Mouse (Mus musculus) thymus, adult 2 months (tissue): ENCODE results near the gene Aldh1b1. TPM values are rescaled to one million over a fixed set of nuclear protein-coding genes. Genes with fewer than 3 reads are reported as not detected.
A peak's percentile ranks its signal among the peaks of the same experiment; 100 is the strongest.

ENCODE experiments used
- DNase-seq: peaks from one replicate; pipeline ENCODE4 v3.0.0; 2021
- H3K27ac ChIP-seq: fragments of 200-500 bp; 2 replicates; pipeline ENCODE4 v1.5.1; 2012; ENCODE audit warnings: low read length, control low read depth; ENCODE audit not compliant: control insufficient read depth, insufficient read depth
- H3K27me3 ChIP-seq: fragments of 200-500 bp; 2 replicates; pipeline ENCODE4 v1.6.1; 2012; ENCODE audit warnings: mild to moderate bottlenecking, low read length, moderate library complexity, mixed read lengths; ENCODE audit not compliant: control insufficient read depth, insufficient read depth
- H3K36me3 ChIP-seq: fragments of 200-500 bp; 2 replicates; pipeline ENCODE4 v1.6.1; 2012; ENCODE audit warnings: mild to moderate bottlenecking, low read length, moderate library complexity; ENCODE audit not compliant: control insufficient read depth, insufficient read depth
- H3K4me1 ChIP-seq: fragments of 200-500 bp; replicated peaks from 2 replicates; pipeline ENCODE4 v1.6.1; 2012; ENCODE audit warnings: low read length; ENCODE audit not compliant: control insufficient read depth, insufficient read depth
- H3K4me3 ChIP-seq: fragments of 200-500 bp; 2 replicates; pipeline ENCODE4 v1.5.1; 2012; ENCODE audit warnings: mild to moderate bottlenecking, low read length, control low read depth, moderate library complexity; ENCODE audit not compliant: control insufficient read depth, insufficient read depth
- CTCF ChIP-seq: fragments of 200-500 bp; IDR thresholded peaks from 2 replicates; pipeline ENCODE4 v1.5.1; 2012; ENCODE audit warnings: mild to moderate bottlenecking, control low read depth, low read length, moderate library complexity, borderline replicate concordance; ENCODE audit not compliant: control insufficient read depth, poor library complexity, insufficient read depth; ENCODE audit errors: extremely low read depth
- POLR2A ChIP-seq: fragments of 200-500 bp; IDR thresholded peaks from 2 replicates; pipeline ENCODE4 v1.6.1; 2012; ENCODE audit warnings: mild to moderate bottlenecking, low read length, control low read depth, moderate library complexity; ENCODE audit not compliant: control insufficient read depth, poor library complexity, insufficient read depth; ENCODE audit errors: extremely low read depth
- WGBS: fragments of 180-500 bp; shearing (Covaris S2); methylation state at CpG from one replicate; pipeline ENCODE4 v1.1.7; 2018; 5-methylcytosine and 5-hydroxymethylcytosine counted together
- polyA plus RNA-seq: library from polyadenylated mRNA; depleted of rRNA; stranded (reverse); fragments of >200 nt; gene quantifications from 2 replicates; pipeline ENCODE4 v1.2.3, GENCODE M21; 2012

Gene Aldh1b1
- polyA plus RNA-seq, 1 experiment = 9.6 TPM

DNA sequence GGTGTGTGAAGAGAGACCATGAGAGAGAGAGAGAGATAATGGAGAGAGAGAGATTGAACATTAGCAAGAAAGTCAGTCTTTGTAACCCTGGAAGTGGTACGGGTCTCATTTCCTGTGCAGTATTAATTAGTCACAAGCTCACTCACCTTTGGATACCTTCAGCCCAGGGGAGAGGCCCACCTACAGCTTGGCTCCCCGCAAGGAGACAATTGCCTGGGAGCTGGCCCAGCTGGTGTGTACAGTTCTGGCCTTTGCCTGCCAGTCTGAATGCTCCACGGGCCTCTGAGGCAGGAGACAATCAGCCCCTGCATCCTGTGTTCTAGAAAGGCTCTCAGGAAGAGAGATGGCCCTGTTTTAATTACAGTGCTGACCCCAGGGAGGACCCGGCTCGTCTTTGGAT lies 40.9 kb upstream of the Aldh1b1 start:
- H3K27ac ChIP-seq = no peak overlapping the region
- no peak for DNase-seq
- no peak overlapping the region for H3K4me3 ChIP-seq
- H3K4me1 ChIP-seq = peaks cover 4% of the 10 kb centered on the region
- TF ChIP-seq POLR2A = no peak
- TF ChIP-seq CTCF = no peak
- H3K27me3 ChIP-seq = no peaks in the 10 kb centered on the region
- WGBS = 83% methylated on average over 5 of the region's 5 CpGs
- H3K36me3 ChIP-seq = no peaks in the 10 kb centered on the region

GRCm38 (mm10) chr4:45759411-45759810 lies 39.4 kb upstream of the Aldh1b1 start:
- H3K27me3 ChIP-seq = no peaks in the 10 kb centered on the region
- H3K27ac ChIP-seq = no peak overlapping the region
- no peak overlapping the region for H3K4me3 ChIP-seq
- TF ChIP-seq CTCF (no peak), POLR2A (no peak)
- DNase-seq = no peak
- 91% methylated on average over 8 of the region's 8 CpGs for WGBS
- H3K36me3 ChIP-seq = no peaks in the 10 kb centered on the region
- H3K4me1 ChIP-seq = peaks cover 17% of the 10 kb centered on the region

DNA sequence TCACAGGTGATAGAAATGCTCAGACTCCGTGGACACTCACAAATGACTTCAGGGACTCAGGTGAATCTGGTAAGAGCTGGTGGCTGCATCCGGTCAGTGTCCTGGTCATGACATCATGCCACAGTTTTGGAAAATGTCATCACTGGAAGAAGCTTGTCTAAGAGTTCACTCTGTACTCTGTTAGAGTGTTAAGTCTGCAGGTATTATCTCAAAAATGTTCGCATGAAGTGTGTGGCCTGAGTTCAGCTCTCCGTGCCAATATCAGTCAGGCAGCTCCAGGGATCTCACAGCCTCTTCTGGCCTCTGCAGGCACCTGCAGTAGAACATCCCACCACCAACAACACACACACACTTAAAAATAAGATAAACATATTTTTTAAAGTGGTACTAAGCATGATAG lies 36.2 kb upstream of the Aldh1b1 start:
- no peak overlapping the region for H3K27ac ChIP-seq
- no peak overlapping the region for H3K4me3 ChIP-seq
- 96% methylated on average over 4 of the region's 4 CpGs for WGBS
- H3K4me1 ChIP-seq = peaks cover 33% of the 10 kb centered on the region
- TF ChIP-seq POLR2A = no peak
- no peak for TF ChIP-seq CTCF
- DNase-seq = no peak
- H3K36me3 ChIP-seq = no peaks in the 10 kb centered on the region
- no peaks in the 10 kb centered on the region for H3K27me3 ChIP-seq

DNA sequence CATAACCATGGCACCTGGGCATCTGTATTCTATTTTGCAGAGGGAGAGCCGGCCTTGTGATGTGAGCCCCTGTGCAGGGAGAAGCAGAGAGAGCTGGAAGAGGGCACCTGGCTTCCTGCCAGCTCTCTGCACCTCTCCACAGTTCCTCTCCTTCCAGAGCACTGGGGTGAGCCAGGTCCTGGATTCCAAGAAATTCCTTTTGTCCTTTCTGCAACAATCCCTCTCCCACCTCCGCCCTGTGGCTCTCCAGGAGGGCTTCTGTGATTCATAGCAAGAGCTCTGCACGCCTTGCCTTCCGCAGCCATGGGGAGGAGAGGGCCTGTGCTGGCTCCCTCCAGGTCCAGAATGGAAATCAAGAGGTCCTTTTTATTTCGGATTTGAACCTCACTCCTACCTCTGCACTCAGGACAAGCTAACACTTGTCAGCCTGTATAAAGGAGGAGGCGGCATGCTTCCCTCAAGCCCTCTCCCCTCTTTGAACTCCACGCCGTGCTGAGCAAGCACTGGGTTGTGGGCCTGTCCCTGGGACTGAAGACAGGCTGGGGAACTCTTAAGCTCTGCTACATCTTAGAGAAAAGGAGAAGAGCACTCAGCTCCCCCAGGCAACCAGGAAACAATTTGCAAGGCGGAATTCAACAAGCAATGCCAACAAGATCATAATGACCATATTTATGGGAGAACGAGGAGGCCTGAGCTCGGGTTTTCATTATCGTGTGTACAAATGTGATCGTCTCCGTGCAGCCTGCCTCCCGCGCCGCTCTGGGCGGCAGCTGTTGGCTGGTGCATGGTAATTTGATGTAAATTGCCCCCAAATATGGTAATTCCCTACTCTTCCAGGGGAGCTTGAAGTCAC lies 35.3 kb upstream of the Aldh1b1 start:
- no peak overlapping the region for H3K27ac ChIP-seq
- TF ChIP-seq POLR2A = no peak
- no peak for TF ChIP-seq CTCF
- peaks cover 40% of the 10 kb centered on the region for H3K4me1 ChIP-seq
- peak overlapping the region; percentile 28 for H3K4me3 ChIP-seq
- no peaks in the 10 kb centered on the region for H3K27me3 ChIP-seq
- H3K36me3 ChIP-seq = no peaks in the 10 kb centered on the region
- 40% methylated on average over 18 of the region's 18 CpGs for WGBS
- no peak for DNase-seq

- WGBS = 34% methylated on average over 10 of the region's 10 CpGs
- Histone ChIP-seq H3K27ac (no peak overlapping the region), H3K4me1 (peaks cover 37% of the 10 kb centered on the region), H3K4me3 (peak overlapping the region; percentile 28), H3K27me3 (no peaks in the 10 kb centered on the region), H3K36me3 (no peaks in the 10 kb centered on the region)
- TF ChIP-seq CTCF = no peak
- no peak for TF ChIP-seq POLR2A
- DNase-seq = peak; percentile 9
Measured at GRCm38 (mm10) chr4:45764141-45764494, 34.7 kb upstream of the Aldh1b1 start.

DNA sequence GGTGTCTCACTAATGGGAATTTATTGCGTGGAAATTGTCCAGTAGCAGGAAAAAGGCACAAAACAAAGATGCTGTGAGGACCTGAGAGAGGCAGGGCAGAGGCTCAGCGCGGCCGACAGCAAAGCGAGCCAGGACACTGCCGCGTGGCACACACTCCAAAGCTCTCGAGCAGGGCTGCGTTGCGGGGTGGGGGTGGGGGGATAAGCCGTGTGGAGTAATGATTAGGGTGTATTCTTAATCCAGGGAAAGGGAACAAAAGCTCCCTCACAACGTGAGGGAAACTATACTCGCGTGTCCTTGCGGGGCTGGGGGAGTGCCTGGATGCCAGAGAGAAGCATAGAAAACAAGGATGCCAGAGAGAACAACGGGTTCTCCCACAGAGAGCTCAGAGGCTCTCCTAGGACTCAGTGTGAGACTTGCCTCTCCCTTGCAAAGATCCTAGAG lies 33.7 kb upstream of the Aldh1b1 start:
- WGBS = 65% methylated on average over 16 of the region's 16 CpGs
- DNase-seq = no peak
- Histone ChIP-seq H3K4me3 (no peak overlapping the region), H3K27me3 (no peaks in the 10 kb centered on the region), H3K4me1 (peaks cover 36% of the 10 kb centered on the region), H3K36me3 (no peaks in the 10 kb centered on the region), H3K27ac (no peak overlapping the region)
- TF ChIP-seq POLR2A = no peak
